Mouse (Mus musculus): Measurements from ENCODE around the gene Crebzf. TPM values are rescaled to one million over a fixed set of nuclear protein-coding genes. Genes with fewer than 3 reads are reported as not detected.

Gene Crebzf
- total RNA-seq (2021) (10 to 100 TPM; 57.5 to 66.2 TPM), polyA plus RNA-seq (2012; rRNA removed) (104 and 127 TPM in 2 replicates)
- long read RNA-seq, transcript Crebzf-203 (3 exons, 891 nt), result minor isoform, 8 of 69 reads
- long read RNA-seq, transcript Crebzf-207 (4 exons, 873 nt), result minor isoform, 10 of 69 reads
- long read RNA-seq, transcript Crebzf-201 (1 exons, 3,376 nt), result major isoform, 31 of 69 reads
- long read RNA-seq, transcript Crebzf-205 (2 exons, 1,380 nt), result minor isoform, 16 of 69 reads
- long read RNA-seq, partial matches to known transcripts, result 0 of 69 reads
- long read RNA-seq, other reads (novel, unspliced or antisense), result 2 of 69 reads

- DNase-seq, result peak; percentile 97
Observed at GRCm38 (mm10) chr7:90442518-90443080, at the start of gene Crebzf. Crebzf (plus strand) TSS chr7:90442729.

DNA sequence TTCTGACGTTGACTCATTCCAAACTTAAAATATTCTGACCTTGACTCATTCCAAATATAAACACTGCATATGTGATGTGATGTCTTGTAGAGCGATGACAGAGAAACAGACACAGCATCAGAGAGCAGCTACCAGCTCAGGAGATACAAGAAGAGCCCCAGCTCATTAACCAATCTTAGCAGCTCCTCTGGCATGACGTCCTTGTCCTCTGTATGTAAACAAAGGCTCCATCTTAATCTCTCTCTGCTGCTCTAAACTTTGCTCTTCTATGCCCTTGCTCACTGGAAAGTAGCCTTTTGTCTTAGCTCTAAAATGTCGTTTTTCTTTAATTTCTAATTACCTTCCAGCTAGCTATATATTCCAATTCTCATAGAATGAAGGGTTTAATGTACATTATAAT lies 47.5 kb upstream of the Crebzf start:
- DNase-seq, result no peak

DNA sequence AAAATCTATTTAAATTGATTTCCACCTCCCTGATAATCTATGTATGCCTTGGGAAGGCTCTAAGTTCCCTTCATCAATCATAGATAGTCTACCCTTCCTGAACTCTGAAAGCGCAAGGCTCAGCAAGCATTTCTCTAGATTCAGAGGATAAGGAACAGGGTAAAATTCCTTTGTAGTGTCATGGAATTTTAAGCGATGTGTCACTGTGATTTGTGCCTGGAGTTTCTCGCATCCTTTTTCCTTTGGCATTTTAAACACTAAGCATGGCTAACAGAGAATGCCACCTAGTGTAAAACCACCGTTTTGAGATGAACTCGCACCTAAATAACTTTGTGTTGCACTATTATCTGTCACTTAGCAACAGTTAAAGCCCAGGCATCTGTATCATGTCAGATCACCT lies 46.6 kb upstream of the Crebzf start:
- peak; percentile 19 for DNase-seq

DNA sequence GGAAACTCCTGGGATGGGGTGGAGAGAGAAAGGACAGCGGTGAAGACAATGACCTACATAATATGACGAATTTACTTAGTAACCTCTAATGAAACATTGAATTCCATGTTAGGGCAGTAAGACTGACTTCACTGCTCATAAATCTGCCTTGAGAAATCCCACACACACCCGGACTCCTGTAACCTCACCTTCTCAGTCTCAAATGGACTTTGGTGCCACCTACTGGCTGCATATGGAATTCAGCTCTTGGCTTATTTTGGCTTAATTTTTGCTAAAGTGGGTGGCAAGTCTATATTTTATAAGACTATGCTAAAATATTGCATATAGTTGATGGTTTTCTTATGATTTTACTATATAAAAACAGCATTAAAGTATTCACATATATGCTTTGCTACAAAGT lies 32.6 kb upstream of the Crebzf start:
- peak; percentile 71 for DNase-seq

DNA sequence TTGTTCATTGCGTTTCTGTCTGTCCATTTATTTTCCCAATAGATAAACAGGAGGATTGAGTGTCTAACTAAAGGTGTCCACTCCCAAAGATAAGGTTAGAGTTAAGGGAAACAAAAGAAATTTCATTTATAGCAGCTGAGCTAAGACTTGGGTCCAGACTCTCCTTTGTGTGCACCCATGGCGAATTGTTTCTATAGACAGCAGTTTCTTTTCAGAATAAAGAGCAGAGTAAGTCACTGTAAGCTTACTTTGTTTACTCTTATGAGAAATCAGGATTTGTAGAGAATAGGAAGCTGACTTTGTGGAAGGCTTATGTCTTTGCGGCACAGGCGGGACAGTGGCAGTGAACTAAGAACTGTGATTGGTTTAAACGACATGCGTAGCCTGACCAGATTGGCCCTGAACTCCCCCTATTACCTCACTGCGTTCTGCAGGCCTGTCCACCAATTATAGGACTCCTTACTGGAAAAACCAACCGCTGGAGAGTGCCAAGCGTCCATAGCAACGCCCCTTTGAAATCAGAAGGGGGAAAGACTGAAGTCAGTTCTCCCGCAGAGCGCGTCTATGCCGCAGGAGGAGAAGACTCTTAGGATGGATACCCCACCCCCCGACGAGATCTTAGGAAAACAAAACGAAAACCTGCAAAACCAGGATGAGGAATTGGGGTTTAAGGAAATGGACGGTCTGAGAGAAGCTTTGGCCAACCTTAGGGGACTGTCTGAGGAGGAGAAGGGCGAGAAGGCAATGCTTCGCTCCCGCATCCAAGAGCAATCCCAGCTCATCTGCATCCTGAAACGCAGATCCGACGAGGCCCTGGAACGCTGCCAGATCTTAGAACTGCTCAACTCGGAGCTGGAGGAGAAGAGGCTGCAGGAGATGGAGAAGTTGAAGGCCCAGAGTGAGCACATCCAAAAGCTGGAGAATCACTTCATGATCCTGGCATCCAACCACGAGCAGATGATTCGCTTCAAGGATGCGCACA lies 16.2 kb upstream of the Crebzf start, which contains the start of gene Ccdc89:
TSS of gene Ccdc89 (plus strand) at position 558 of the 982 bp plus-strand sequence.
- peak; percentile 88 for DNase-seq

DNA sequence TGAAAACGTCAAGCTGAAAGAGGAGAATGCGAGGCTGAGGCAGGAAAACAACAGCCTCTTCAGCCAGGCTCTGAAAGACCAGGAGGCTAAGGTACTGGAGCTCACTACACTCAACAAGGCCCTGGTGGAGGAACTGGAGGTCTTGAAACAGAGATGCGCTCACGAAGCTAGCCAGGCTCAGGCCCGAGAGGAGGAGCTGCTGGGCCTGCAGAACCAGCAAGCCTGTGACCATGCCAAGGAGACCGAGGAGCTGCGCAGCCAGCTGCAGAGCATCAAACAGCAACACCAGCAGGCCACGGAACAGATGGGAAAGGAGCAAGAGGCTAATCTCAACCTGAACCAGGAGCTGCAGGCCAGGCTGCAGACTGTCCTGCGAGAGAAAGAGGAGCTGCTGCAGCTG lies 15.5 kb upstream of the Crebzf start:
- no peak for DNase-seq

- no peak for DNase-seq
Observed at GRCm38 (mm10) chr7:90432221-90432620, 10.3 kb upstream of the Crebzf start.

DNA sequence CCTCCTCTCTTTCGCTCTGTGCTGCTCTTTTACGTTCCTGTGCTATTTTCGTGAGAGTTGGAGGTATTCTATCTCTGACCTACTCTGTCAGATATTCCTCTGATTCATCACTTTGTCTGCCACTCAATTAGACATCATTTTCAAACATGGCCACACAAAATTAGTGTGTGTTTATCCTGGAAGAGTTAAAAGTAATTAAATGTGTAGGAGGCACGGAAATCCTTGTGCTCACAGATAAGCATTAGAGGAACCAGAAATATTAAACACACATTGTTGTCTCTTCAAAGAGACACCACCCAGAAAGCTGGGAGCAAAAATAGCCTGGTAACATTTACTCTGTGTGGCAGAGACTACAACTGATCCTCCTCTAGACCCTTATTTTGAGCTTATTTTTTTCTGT lies 2.5 kb upstream of the Crebzf start:
- DNase-seq, result no peak

DNA sequence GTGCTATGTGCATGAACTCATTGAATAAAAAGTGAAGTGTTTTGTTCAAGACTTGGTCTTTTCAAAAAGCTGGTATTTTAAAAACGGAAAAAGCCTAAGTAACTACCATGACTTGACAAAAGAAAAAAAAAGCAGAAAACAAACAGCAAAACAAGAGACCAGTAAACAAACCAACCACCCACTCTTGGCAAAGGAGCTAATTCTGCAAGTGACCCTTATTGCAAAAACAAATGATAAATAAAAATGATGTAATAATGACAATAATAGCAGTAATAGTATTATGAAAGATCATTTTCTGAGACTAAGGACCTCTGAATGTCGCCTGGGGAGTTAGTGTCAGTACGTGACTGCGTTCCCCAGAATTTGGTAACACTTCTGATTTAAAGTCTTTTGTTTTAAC lies 459 bp upstream of the Crebzf start:
- DNase-seq, result no peak

- DNase-seq, result peak; percentile 85
Observed at GRCm38 (mm10) chr7:90443101-90444091, 867 bp downstream of the Crebzf start.

- peak; percentile 33 for DNase-seq
Observed at GRCm38 (mm10) chr7:90444206-90444605, 1.7 kb downstream of the Crebzf start.

DNA sequence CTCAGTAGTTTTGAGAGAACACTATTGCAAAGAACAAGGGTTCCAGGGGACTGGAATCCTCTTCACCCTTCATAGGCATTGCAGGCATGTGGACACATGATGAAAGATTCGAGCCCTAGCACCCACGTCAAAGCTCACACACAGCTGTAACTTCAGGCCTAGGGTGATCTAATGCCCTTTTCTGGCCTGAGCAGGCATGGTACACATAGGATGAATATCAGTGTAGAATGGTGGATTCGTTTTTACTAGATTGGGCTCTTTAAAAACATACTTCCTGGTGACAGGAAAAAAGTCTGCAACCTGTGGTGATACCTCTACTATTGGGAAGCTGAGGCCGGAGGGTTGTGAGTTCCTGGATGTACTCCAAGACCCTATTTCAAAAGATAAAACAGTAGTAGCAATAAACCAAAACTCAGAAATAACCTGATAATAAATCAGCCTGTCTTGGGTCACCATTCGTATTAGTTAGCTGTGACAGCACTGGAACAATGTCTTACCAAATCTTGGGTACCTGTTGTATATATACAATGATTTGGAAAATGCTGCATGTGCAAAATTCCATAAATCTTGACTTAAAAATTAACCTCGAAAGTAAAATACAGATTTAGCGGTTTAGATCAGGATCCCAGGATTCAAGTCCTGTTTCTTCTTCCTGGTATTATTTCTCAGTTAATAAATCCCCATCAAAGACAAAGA lies 13.8 kb downstream of the Crebzf start:
- no peak for DNase-seq

DNA sequence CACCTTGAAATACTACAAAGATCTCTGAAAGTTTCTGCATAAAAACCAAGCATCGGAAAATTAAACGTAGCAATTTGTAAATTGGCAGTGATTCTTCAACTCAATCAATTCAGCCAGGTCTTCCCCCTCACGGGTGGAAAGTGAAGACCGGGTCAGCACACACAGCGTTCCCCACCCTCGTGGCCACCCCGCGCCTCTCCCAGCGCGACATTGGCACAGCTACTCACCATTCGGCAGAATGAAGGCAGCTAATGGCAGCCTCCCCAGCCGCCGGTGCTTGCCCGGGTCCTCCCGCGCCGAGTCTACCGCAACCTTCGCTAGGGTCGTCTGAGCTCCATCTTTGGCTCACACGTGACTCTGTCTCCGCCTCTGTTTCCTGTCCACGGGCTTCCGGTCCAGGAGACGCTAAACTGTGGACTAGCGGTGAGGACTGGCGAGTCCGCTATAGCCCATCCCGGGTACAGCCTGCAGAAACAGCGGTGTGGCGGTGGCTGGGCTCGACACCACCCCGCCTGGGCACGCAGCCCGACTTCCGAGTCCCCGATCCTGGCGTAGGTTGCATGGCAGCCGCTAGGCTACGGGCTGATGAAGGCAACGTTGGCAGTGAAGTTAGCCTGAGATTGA lies 14.4 kb downstream of the Crebzf start, which contains the start of gene Tmem126a:
TSS of gene Tmem126a (minus strand) at position 385 of the 624 bp plus-strand sequence.
- peak; percentile 93 for DNase-seq

- no peak for DNase-seq
Observed at GRCm38 (mm10) chr7:90457517-90457916, 15.0 kb downstream of the Crebzf start.

DNA sequence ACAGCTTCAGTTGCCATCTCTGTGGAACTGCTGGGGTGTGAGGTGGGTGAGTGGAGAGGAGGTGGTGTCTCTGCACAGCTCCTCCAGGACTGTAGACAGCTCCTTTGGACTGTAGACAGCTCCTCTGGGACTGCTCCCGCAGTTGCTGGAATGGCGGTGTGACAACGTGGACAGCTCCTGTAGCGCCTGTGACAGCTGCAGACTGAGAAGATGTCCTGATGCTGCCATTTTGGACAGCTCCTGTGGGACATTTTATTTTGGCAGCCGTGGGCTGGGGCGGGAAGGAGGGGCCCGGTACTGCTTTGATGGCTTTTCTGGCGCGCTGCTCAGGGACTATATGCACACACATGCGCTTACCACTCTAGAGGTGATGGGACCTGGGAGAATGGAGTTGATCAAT lies 17.8 kb downstream of the Crebzf start:
- DNase-seq, result no peak

- peak; percentile 44 for DNase-seq
Observed at GRCm38 (mm10) chr7:90460930-90461329, 18.4 kb downstream of the Crebzf start.

DNA sequence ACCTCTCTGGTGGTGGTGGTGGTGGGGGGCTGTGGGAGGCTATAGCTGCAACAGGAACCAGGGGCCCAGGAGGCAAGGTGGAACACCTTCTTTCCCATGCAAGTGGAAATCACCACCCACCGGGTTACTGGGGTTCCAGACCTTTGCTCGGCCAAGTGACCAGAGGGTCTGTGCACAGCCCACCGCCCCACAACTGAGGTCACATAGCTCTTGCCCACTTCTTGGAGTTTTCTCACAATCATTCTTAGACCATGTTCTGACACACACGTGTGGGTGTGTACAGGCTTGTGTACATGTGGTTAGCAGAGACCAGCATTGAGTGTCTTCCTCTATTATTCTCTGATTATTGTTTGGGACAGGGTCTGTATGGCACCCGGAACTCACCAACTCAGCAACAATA lies 18.9 kb downstream of the Crebzf start:
- DNase-seq, result no peak

DNA sequence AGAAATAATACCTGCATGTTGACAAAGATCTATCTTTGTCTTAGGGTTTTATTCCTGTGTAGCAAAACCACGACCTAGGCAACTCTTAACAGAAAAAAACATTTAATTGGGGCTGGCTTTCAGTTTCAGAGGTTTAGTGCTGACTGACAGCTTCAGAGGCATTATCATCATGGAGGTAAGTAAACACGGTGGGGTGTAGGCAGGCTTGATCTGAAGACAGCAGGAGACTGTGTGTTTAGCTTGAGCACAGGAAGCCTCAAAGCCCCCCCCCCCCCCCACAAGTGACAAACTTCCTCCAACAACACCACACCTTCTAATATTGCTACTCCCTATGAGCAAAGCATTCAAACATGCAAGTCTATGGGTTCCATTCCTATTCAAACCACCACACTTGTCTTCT lies 31.0 kb downstream of the Crebzf start:
- no peak for DNase-seq

- DNase-seq, result peak; percentile 100
Observed at GRCm38 (mm10) chr7:90475793-90476312, 33.3 kb downstream of the Crebzf start, which contains the start of gene Tmem126b. Tmem126b (minus strand) TSS chr7:90476001.
